18 mouse cellular contexts compared by ENCODE assay signal in the genomic region with DNA sequence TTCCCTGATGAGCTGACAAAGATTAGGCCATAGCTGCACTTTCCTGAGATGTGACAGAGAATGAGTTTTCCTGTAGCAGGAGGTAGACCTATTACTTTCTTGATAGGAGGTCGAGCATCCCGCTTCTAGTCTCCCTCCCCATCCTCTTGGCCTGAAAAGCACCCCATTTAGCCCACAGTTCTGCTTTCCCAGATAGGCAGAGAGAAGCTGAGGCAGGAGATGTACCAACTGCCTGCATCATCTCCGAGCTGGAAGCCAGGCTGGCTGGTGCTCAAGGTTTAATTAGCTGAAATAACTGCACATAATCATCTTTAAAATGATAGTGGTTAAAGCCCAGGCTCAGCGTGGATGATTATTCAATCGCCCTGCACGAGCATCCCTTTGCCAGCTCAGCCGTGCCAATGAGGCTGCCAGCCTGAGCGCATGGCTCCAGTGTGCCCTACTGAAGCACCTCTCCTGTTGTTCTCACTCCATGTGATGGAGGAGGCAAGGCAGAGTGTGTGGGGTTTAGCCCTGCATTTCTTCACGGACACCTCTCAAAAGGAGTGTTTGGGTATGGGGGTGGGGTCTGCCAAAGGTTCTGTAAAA. TPM values are rescaled to one million over a fixed set of nuclear protein-coding genes. Genes with fewer than 3 reads are reported as not detected.
A peak's percentile ranks its signal among the peaks of the same experiment; 100 is the strongest.
DNase-seq lines count a peak whose midpoint lies in the region; ATAC-seq and TF ChIP-seq lines count a peak whose summit lies in the region.
"Had no signal": no experiment of that assay in that cellular context is flagged by ENCODE, and none has a peak within 500 bp of the region (broad histone marks: within the 10 kb centered on the region; RNA-seq: fewer than 3 reads in every experiment).

No protein-coding gene starts in this region.

- H3K9me3 ChIP-seq in midbrain, embryonic 15.5 days = no peaks in the 10 kb centered on the region
- no peaks in the 10 kb centered on the region for H3K9me3 ChIP-seq in midbrain, embryonic 11.5 days (ENCODE audit: control insufficient read depth, low read length)
- no peaks in the 10 kb centered on the region for H3K9me3 ChIP-seq in hindbrain, postnatal 0 days (ENCODE audit: low read length)
- H3K9me3 ChIP-seq in midbrain, postnatal 0 days (ENCODE audit: low read length) = no peaks in the 10 kb centered on the region
- no peaks in the 10 kb centered on the region for H3K9me3 ChIP-seq in liver, embryonic 11.5 days (ENCODE audit: control insufficient read depth, low read length)
- H3K9me3 ChIP-seq: G1E; lung, embryonic 15.5 days; midbrain, embryonic 12.5 days had no signal

- no peak for TF ChIP-seq CTCF in hindbrain, postnatal 0 days (IDR thresholded peaks at IDR 0.05; ENCODE audit: low read depth)
- no peak for TF ChIP-seq CTCF in midbrain, postnatal 0 days (IDR thresholded peaks at IDR 0.05)

- no peaks in the 10 kb centered on the region for H3K27me3 ChIP-seq in midbrain, embryonic 15.5 days (replicated peaks)
- H3K27me3 ChIP-seq in midbrain, embryonic 11.5 days (ENCODE audit: control insufficient read depth, insufficient read depth, low read length) = no peaks in the 10 kb centered on the region
- H3K27me3 ChIP-seq in hindbrain, postnatal 0 days (ENCODE audit: insufficient read depth, low read length) = no peaks in the 10 kb centered on the region
- no peaks in the 10 kb centered on the region for H3K27me3 ChIP-seq in midbrain, postnatal 0 days (ENCODE audit: insufficient read depth, low read length)
- no peaks in the 10 kb centered on the region for H3K27me3 ChIP-seq in liver, embryonic 11.5 days (replicated peaks; ENCODE audit: control insufficient read depth, insufficient read depth, low read length)
- H3K27me3 ChIP-seq: lung, embryonic 15.5 days; midbrain, embryonic 12.5 days had no signal

- no peaks in the 10 kb centered on the region for H3K36me3 ChIP-seq in midbrain, embryonic 15.5 days (replicated peaks)
- H3K36me3 ChIP-seq in midbrain, embryonic 11.5 days (ENCODE audit: control insufficient read depth, insufficient read depth, low read length) = no peaks in the 10 kb centered on the region
- H3K36me3 ChIP-seq in hindbrain, postnatal 0 days (ENCODE audit: insufficient read depth, low read length) = no peaks in the 10 kb centered on the region
- no peaks in the 10 kb centered on the region for H3K36me3 ChIP-seq in midbrain, postnatal 0 days (ENCODE audit: insufficient read depth, low read length)
- no peaks in the 10 kb centered on the region for H3K36me3 ChIP-seq in liver, embryonic 11.5 days (ENCODE audit: control insufficient read depth, insufficient read depth, low read length)
- H3K36me3 ChIP-seq: G1E; lung, embryonic 15.5 days; midbrain, embryonic 12.5 days had no signal

- no peak for DNase-seq in frontal cortex, adult 2 months (ENCODE audit: extremely low spot score in 1 of 2, low spot score in 1 of 2)
- DNase-seq in midbrain, embryonic 11.5 days (ENCODE audit: low spot score, missing footprints) = no peak
- DNase-seq in hindbrain, postnatal 0 days (ENCODE audit: low spot score) = peak; percentile 70
- DNase-seq in midbrain, postnatal 0 days (ENCODE audit: low spot score) = peak; percentile 71
- DNase-seq in liver, embryonic 11.5 days (ENCODE audit: low spot score) = no peak
- DNase-seq: cerebellum, adult 11-12 months; gastrocnemius, adult 2 months; heart, postnatal 14 days; kidney, postnatal 10 days; liver; right cerebral cortex, adult 18-20 months had no signal

- peak; percentile 44; the same call in 1 of the 2 replicates for ATAC-seq in frontal cortex, adult (ENCODE audit: low TSS enrichment)
- 0 out of 2 replicates have a peak, but pooled peaks have one; percentile 62 for ATAC-seq in midbrain, embryonic 15.5 days (replicated peaks)
- ATAC-seq in midbrain, embryonic 11.5 days (ENCODE audit: low FRiP score) = no peak
- peak; percentile 84 for ATAC-seq in hindbrain, postnatal 0 days
- ATAC-seq in midbrain, postnatal 0 days (ENCODE audit: low FRiP score) = no peak
- ATAC-seq in liver, embryonic 11.5 days (replicated peaks; ENCODE audit: low FRiP score) = no peak
- ATAC-seq: intestine, embryonic 16.5 days had no signal

- no peaks in the 10 kb centered on the region for H3K4me1 ChIP-seq in midbrain, embryonic 15.5 days
- H3K4me1 ChIP-seq in midbrain, embryonic 11.5 days (ENCODE audit: control insufficient read depth, insufficient read depth, low read length) = no peaks in the 10 kb centered on the region
- H3K4me1 ChIP-seq in hindbrain, postnatal 0 days (ENCODE audit: insufficient read depth, low read length) = no peaks in the 10 kb centered on the region
- no peaks in the 10 kb centered on the region for H3K4me1 ChIP-seq in midbrain, postnatal 0 days (ENCODE audit: insufficient read depth, low read length)
- no peaks in the 10 kb centered on the region for H3K4me1 ChIP-seq in liver, embryonic 11.5 days (replicated peaks; ENCODE audit: control insufficient read depth, insufficient read depth, low read length)
- H3K4me1 ChIP-seq: midbrain, embryonic 12.5 days had no signal

- no peak overlapping the region for H3K4me3 ChIP-seq in midbrain, embryonic 15.5 days
- no peak overlapping the region for H3K4me3 ChIP-seq in midbrain, embryonic 11.5 days (ENCODE audit: low read depth, low read length)
- H3K4me3 ChIP-seq in hindbrain, postnatal 0 days (ENCODE audit: low read length) = no peak overlapping the region
- no peak overlapping the region for H3K4me3 ChIP-seq in midbrain, postnatal 0 days (ENCODE audit: low read depth, low read length)
- no peak overlapping the region for H3K4me3 ChIP-seq in liver, embryonic 11.5 days (ENCODE audit: low read depth, low read length)
- H3K4me3 ChIP-seq: erythroblast, embryonic 14.5 days; gastrocnemius, adult 2 months; lung, embryonic 15.5 days; midbrain, embryonic 12.5 days had no signal

- WGBS in midbrain, embryonic 15.5 days = 78% methylated on average over 9 of the region's 9 CpGs
- WGBS in midbrain, embryonic 11.5 days = 82% methylated on average over 9 of the region's 9 CpGs
- WGBS in hindbrain, postnatal 0 days = 63% methylated on average over 9 of the region's 9 CpGs
- 78% methylated on average over 9 of the region's 9 CpGs for WGBS in midbrain, postnatal 0 days
- 76% methylated on average over 9 of the region's 9 CpGs for WGBS in liver, embryonic 11.5 days

- H3K4me2 ChIP-seq in midbrain, embryonic 15.5 days = no peak overlapping the region
- no peak overlapping the region for H3K4me2 ChIP-seq in midbrain, embryonic 11.5 days
- H3K4me2 ChIP-seq in hindbrain, postnatal 0 days (ENCODE audit: low read depth, low read length) = no peak overlapping the region
- H3K4me2 ChIP-seq in midbrain, postnatal 0 days (ENCODE audit: low read depth, low read length, poor library complexity, severe bottlenecking) = no peak overlapping the region
- H3K4me2 ChIP-seq in liver, embryonic 11.5 days = no peak overlapping the region
- H3K4me2 ChIP-seq: lung, embryonic 15.5 days; midbrain, embryonic 12.5 days had no signal

- no peak overlapping the region for H3K9ac ChIP-seq in midbrain, embryonic 15.5 days
- no peak overlapping the region for H3K9ac ChIP-seq in midbrain, embryonic 11.5 days (ENCODE audit: low read length)
- no peak overlapping the region for H3K9ac ChIP-seq in hindbrain, postnatal 0 days (replicated peaks; ENCODE audit: low read length)
- H3K9ac ChIP-seq in midbrain, postnatal 0 days (replicated peaks; ENCODE audit: low read length, poor library complexity, severe bottlenecking) = no peak overlapping the region
- no peak overlapping the region for H3K9ac ChIP-seq in liver, embryonic 11.5 days (ENCODE audit: low read depth, low read length)
- H3K9ac ChIP-seq: lung, embryonic 15.5 days; midbrain, embryonic 12.5 days had no signal

- no peak overlapping the region for H3K27ac ChIP-seq in midbrain, embryonic 15.5 days
- no peak overlapping the region for H3K27ac ChIP-seq in midbrain, embryonic 11.5 days (ENCODE audit: low read depth, low read length)
- no peak overlapping the region for H3K27ac ChIP-seq in hindbrain, postnatal 0 days
- no peak overlapping the region for H3K27ac ChIP-seq in midbrain, postnatal 0 days (ENCODE audit: low read depth, low read length)
- H3K27ac ChIP-seq in liver, embryonic 11.5 days (ENCODE audit: low read depth, low read length) = no peak overlapping the region
- H3K27ac ChIP-seq: gastrocnemius, adult 2 months; lung, embryonic 15.5 days; midbrain, embryonic 12.5 days had no signal

RNA-seq across cellular contexts. Expression of a gene that starts 25.6 kb away (rescaled TPM):
- polyA plus RNA-seq in frontal cortex, adult 2 months (2012; rRNA removed) = 1.2 TPM in 2 replicates
- 30.6 TPM in 2 replicates for polyA plus RNA-seq in midbrain, embryonic 15.5 days (2015; fragmentation: Nextera tagmentation; extraction: Ambion mirVana)
- 29.8 and 29.9 TPM in 2 replicates for polyA plus RNA-seq in midbrain, embryonic 11.5 days (2014; fragmentation: Nextera tagmentation; extraction: Ambion mirVana)
- total RNA-seq in hindbrain, postnatal 0 days (2014; rRNA removed) = 22.2 and 24.2 TPM in 2 replicates
- polyA plus RNA-seq in hindbrain, postnatal 0 days (2015; fragmentation: Nextera tagmentation; extraction: Ambion mirVana) = 21.0 and 22.1 TPM in 2 replicates
- total RNA-seq in midbrain, postnatal 0 days (2014; rRNA removed) = 17.4 and 22.4 TPM in 2 replicates
- polyA plus RNA-seq in midbrain, postnatal 0 days (2015; fragmentation: Nextera tagmentation; extraction: Ambion mirVana) = 19.3 and 21.3 TPM in 2 replicates
- 12.7 and 14.4 TPM in 2 replicates for polyA plus RNA-seq in liver, embryonic 11.5 days (2014; fragmentation: Nextera tagmentation; extraction: Ambion mirVana)
- polyA plus RNA-seq: erythroblast, embryonic 14.5 days; G1E had no signal

Comparison
In these comparisons a context has a peak if more than half of its experiments do, and no peak if none do; other contexts are left out.
1. ATAC-seq: peak in frontal cortex, adult (single experiment), midbrain, embryonic 15.5 days (single experiment) and hindbrain, postnatal 0 days (single experiment); none in midbrain, embryonic 11.5 days (single experiment), midbrain, postnatal 0 days (single experiment) and liver, embryonic 11.5 days (single experiment).
2. DNase-seq: peak in hindbrain, postnatal 0 days (single experiment) and midbrain, postnatal 0 days (single experiment); none in frontal cortex, adult 2 months (0 of 2), midbrain, embryonic 11.5 days (single experiment) and liver, embryonic 11.5 days (single experiment).